Mouse (Mus musculus) myocyte (in vitro differentiated cells): ENCODE data around the gene Bicd2. TPM values are rescaled to one million over a fixed set of nuclear protein-coding genes. Genes with fewer than 3 reads are reported as not detected.

Experiments used
- H3K27me3 ChIP-seq: one replicate; pipeline ENCODE4 v1.6.1; 2011; ENCODE audit not compliant: control insufficient read depth, insufficient read depth, insufficient read length
- H3K36me3 ChIP-seq: one replicate; pipeline ENCODE4 v1.6.1; 2011; ENCODE audit not compliant: control insufficient read depth, insufficient read depth
- H3K4me2 ChIP-seq: one replicate; pipeline ENCODE4 v1.6.1; 2011; ENCODE audit warnings: low read depth, control low read depth
- H3K4me3 ChIP-seq: one replicate; pipeline ENCODE4 v1.5.1; 2011; ENCODE audit warnings: mild to moderate bottlenecking, control low read depth, moderate library complexity
- H3K79me2 ChIP-seq: one replicate; pipeline ENCODE4 v1.6.1; 2011; ENCODE audit not compliant: control insufficient read depth, insufficient read depth
- H3ac ChIP-seq: one replicate; pipeline ENCODE4 v1.6.1; 2011; ENCODE audit not compliant: control insufficient read depth, insufficient read length
- CEBPB ChIP-seq: IDR thresholded peaks from 2 replicates; pipeline ENCODE4 v1.6.1; 2011; ENCODE audit warnings: mild to moderate bottlenecking, moderate library complexity; ENCODE audit not compliant: poor library complexity, insufficient read depth, severe bottlenecking
- E2F4 ChIP-seq: IDR thresholded peaks from one replicate; pipeline ENCODE4 v1.6.1; 2011; ENCODE audit warnings: mild to moderate bottlenecking, control low read depth, moderate library complexity; ENCODE audit not compliant: insufficient read depth
- MAX ChIP-seq: IDR thresholded peaks from one replicate; pipeline ENCODE4 v1.6.1; 2011; ENCODE audit warnings: low read depth, mild to moderate bottlenecking, control low read depth
- MYOD1 ChIP-seq, 3 experiments: IDR thresholded peaks; one replicate each; pipeline ENCODE4 v1.6.1; 2011; ENCODE audit warnings: control low read depth in 2 of 3, low read depth in 2 of 3, mild to moderate bottlenecking in 2 of 3, moderate library complexity in 1 of 3; ENCODE audit not compliant: insufficient read length in 2 of 3, control insufficient read depth in 1 of 3
- MYOG ChIP-seq, 3 experiments: IDR thresholded peaks; one replicate each; pipeline ENCODE4 v1.6.1; 2011; ENCODE audit warnings: control low read depth in 2 of 3, low read depth in 2 of 3, mild to moderate bottlenecking in 2 of 3; ENCODE audit not compliant: insufficient read length in 2 of 3, control insufficient read depth in 1 of 3, insufficient read depth in 1 of 3
- POLR2A ChIP-seq: IDR thresholded peaks from one replicate; pipeline ENCODE4 v1.6.1; 2011; ENCODE audit warnings: low read depth, mild to moderate bottlenecking, control low read depth, moderate library complexity; ENCODE audit not compliant: insufficient read length
- POLR2AphosphoS2 ChIP-seq: IDR thresholded peaks from one replicate; pipeline ENCODE4 v1.6.1; 2011; ENCODE audit warnings: low read depth, control low read depth; ENCODE audit not compliant: insufficient read length
- REST ChIP-seq: IDR thresholded peaks from one replicate; pipeline ENCODE4 v1.6.1; 2011; ENCODE audit warnings: mild to moderate bottlenecking, control low read depth, moderate library complexity; ENCODE audit not compliant: insufficient read depth, insufficient read length
- SRF ChIP-seq: IDR thresholded peaks from one replicate; pipeline ENCODE4 v1.6.1; 2011; ENCODE audit warnings: low read depth; ENCODE audit not compliant: control insufficient read depth, insufficient read length
- TCF12 ChIP-seq: IDR thresholded peaks from one replicate; pipeline ENCODE4 v1.6.1; 2011; ENCODE audit warnings: mild to moderate bottlenecking, control low read depth; ENCODE audit not compliant: poor library complexity, insufficient read depth, severe bottlenecking
- TCF3 ChIP-seq: IDR thresholded peaks from one replicate; pipeline ENCODE4 v1.6.1; 2011; ENCODE audit warnings: low read depth, control low read depth; ENCODE audit not compliant: insufficient read length
- USF1 ChIP-seq: IDR thresholded peaks from one replicate; pipeline ENCODE4 v1.6.1; 2011; ENCODE audit warnings: low read depth, mild to moderate bottlenecking, control low read depth, moderate library complexity
- polyA plus RNA-seq: library from polyadenylated mRNA; unstranded; fragments of >200 nt; fragmentation: generic; extraction: Trizol; gene quantifications from one replicate; pipeline ENCODE4 v1.2.1, GENCODE M21; 2012; ENCODE audit warnings: missing spikeins

Bicd2 gene
- polyA plus RNA-seq = 94.9 TPM

DNA sequence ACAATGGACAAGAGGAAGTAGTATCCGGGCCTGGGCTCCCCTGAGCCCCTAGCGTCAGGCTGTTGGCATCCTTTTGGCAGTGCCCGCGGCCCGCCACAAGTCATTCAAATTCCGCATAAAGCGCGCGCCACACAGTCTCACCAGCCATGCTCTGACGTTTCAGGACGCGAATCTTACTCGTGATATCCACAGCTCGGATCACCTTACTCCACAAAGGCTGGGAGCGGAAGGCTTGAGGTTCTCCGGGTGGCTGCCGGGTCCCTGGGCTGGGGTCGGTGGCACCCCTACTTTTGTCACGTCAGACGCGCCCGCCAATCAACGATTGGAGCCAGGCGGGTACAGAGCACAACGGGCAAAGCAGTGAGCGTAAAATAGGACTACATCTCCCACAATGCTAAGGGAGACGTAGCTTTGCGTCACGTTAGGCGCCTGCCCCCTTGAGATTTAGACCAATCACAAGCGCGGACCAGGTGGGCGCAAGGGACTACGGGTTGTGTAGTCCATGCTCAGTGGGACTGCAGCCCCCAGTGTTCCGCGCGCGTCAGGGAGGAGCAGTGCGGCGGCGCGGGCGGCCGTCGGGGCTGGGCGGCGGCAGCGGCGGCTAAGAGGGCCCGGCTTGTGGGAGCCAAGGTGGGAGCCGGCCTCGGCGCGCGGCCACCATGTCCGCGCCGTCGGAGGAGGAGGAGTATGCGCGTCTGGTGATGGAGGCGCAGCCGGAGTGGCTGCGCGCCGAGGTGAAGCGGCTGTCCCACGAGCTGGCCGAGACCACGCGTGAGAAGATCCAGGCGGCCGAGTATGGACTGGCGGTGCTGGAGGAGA, at the start of gene Bicd2:
Gene Bicd2 (plus strand): TSS at position 574 of the 819 bp plus-strand sequence.
- Histone ChIP-seq H3K4me3 (peak within 1 kb of the TSS; percentile 94), H3ac (peak within 1 kb of the TSS; percentile 69), H3K27me3 (no peaks in the 10 kb centered on the region), H3K4me2 (peak within 1 kb of the TSS; percentile 94), H3K36me3 (no peaks in the 10 kb centered on the region), H3K79me2 (peaks cover 56% of the 10 kb centered on the region)
- TF ChIP-seq TCF12 (no peak), MYOD1 (IDR thresholded peaks at IDR 0.05; ENCODE audit: control insufficient read depth in 1 of 3, insufficient read length in 2 of 3, low read depth in 2 of 3) (peak in 1 of 3 experiments; percentile 6), SRF (peak; percentile 5), POLR2A (peak; percentile 86), POLR2AphosphoS2 (peak; percentile 73), E2F4 (peak; percentile 79), CEBPB (no peak), MYOG (IDR thresholded peaks at IDR 0.05; ENCODE audit: control insufficient read depth in 1 of 3, insufficient read depth in 1 of 3, insufficient read length in 2 of 3, low read depth in 2 of 3) (no peak), REST (peak; percentile 7)

DNA sequence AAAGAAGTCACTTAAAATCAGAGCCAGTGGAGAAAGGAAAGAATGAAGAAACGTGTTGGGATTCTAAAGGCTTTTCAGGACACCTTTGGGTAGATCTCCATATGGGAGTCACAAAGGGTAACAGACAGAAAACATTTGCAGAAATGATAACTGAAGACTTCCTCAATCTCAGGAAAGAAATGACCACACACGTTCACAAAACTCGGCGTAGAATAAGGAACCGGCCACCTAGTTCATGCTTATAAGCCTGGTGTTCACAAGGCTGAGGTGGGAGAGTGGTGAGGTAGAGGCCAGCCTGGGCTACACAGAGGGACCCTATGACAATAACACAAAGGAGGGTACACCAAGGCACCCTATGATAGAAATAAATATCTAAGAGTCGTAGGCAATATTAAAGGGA, 49.4 kb upstream of the Bicd2 start:
- H3K79me2 ChIP-seq = peaks cover 7% of the 10 kb centered on the region
- H3K4me3 ChIP-seq = no peak overlapping the region
- no peaks in the 10 kb centered on the region for H3K27me3 ChIP-seq
- no peak overlapping the region for H3K4me2 ChIP-seq
- no peak overlapping the region for H3ac ChIP-seq
- peaks cover 45% of the 10 kb centered on the region for H3K36me3 ChIP-seq
- TF ChIP-seq TCF3 = no peak
- TF ChIP-seq REST = no peak
- TF ChIP-seq MAX = no peak
- TF ChIP-seq MYOG (IDR thresholded peaks at IDR 0.05; ENCODE audit: control insufficient read depth in 1 of 3, insufficient read depth in 1 of 3, insufficient read length in 2 of 3, low read depth in 2 of 3) = no peak
- no peak for TF ChIP-seq USF1
- no peak for TF ChIP-seq POLR2AphosphoS2
- TF ChIP-seq POLR2A = no peak
- TF ChIP-seq CEBPB = no peak
- no peak for TF ChIP-seq E2F4
- TF ChIP-seq TCF12 = no peak
- no peak for TF ChIP-seq SRF
- TF ChIP-seq MYOD1 (IDR thresholded peaks at IDR 0.05; ENCODE audit: control insufficient read depth in 1 of 3, insufficient read length in 2 of 3, low read depth in 2 of 3) = no peak

GRCm38 (mm10) chr13:49294108-49294507, 47.3 kb upstream of the Bicd2 start:
- no peak overlapping the region for H3K4me2 ChIP-seq
- peaks cover 7% of the 10 kb centered on the region for H3K79me2 ChIP-seq
- H3K36me3 ChIP-seq = peaks cover 35% of the 10 kb centered on the region
- no peak for TF ChIP-seq TCF12
- no peak for TF ChIP-seq CEBPB
- no peak for TF ChIP-seq SRF
- no peak overlapping the region for H3K4me3 ChIP-seq
- H3K27me3 ChIP-seq = no peaks in the 10 kb centered on the region
- H3ac ChIP-seq = no peak overlapping the region

DNA sequence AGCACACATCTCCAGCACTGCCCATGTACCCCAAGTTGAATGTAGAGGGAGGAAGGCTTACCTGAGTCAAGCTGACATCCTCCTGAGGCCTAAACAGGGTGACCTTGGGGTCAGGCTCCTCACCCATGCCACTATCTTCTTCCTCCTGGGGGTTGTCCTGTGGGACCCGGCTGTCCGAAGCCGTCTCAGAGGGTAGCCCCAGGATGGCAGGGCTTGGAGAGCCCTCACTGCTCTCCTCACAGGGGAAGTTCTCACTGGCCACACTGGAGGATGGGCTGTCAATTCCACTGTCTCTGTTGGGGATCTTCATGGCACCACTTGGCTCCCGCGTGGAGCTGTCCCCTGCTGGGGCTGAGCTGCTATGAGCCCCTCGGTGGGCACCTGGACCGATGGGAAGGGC, 45.1 kb upstream of the Bicd2 start:
- Histone ChIP-seq H3K27me3 (no peaks in the 10 kb centered on the region), H3ac (no peak overlapping the region), H3K4me2 (no peak overlapping the region), H3K79me2 (peaks cover 12% of the 10 kb centered on the region), H3K4me3 (no peak overlapping the region), H3K36me3 (peaks cover 21% of the 10 kb centered on the region)
- no peak for TF ChIP-seq SRF
- no peak for TF ChIP-seq REST
- TF ChIP-seq MAX = no peak
- TF ChIP-seq CEBPB = no peak
- TF ChIP-seq POLR2A = no peak
- no peak for TF ChIP-seq MYOD1 (IDR thresholded peaks at IDR 0.05; ENCODE audit: control insufficient read depth in 1 of 3, insufficient read length in 2 of 3, low read depth in 2 of 3)
- no peak for TF ChIP-seq POLR2AphosphoS2
- TF ChIP-seq E2F4 = no peak
- TF ChIP-seq TCF3 = no peak
- TF ChIP-seq MYOG (IDR thresholded peaks at IDR 0.05; ENCODE audit: control insufficient read depth in 1 of 3, insufficient read depth in 1 of 3, insufficient read length in 2 of 3, low read depth in 2 of 3) = no peak
